9 mouse cellular contexts compared by ENCODE assay signal in genomic region chr3:96692506-96692905, GRCm38 (mm10). TPM values are rescaled to one million over a fixed set of nuclear protein-coding genes. Genes with fewer than 3 reads are reported as not detected.
DNase-seq lines count a peak whose midpoint lies in the region; ATAC-seq and TF ChIP-seq lines count a peak whose summit lies in the region.
"Had no signal": no experiment of that assay in that cellular context is flagged by ENCODE, and none has a peak within 500 bp of the region (broad histone marks: within the 10 kb centered on the region; RNA-seq: fewer than 3 reads in every experiment).

No protein-coding gene starts in this region.

- ATAC-seq in lung, postnatal 0 days = no peak

- no peak overlapping the region for H3K9ac ChIP-seq in lung, postnatal 0 days (replicated peaks; ENCODE audit: low read depth)

- 21% methylated on average over 3 of the region's 3 CpGs for WGBS in lung, postnatal 0 days

- no peak for TF ChIP-seq EP300 in lung, postnatal 0 days (IDR thresholded peaks at IDR 0.05)

- H3K4me2 ChIP-seq in lung, postnatal 0 days (replicated peaks; ENCODE audit: low read depth, low read length) = no peak overlapping the region

- H3K4me3 ChIP-seq in lung, postnatal 0 days (ENCODE audit: low read depth, low read length) = no peak overlapping the region

- TF ChIP-seq CTCF in lung, postnatal 0 days (IDR thresholded peaks at IDR 0.05) = peak; percentile 54

- H3K27ac ChIP-seq in lung, postnatal 0 days (ENCODE audit: low read length) = no peak overlapping the region

- H3K9me3 ChIP-seq in lung, postnatal 0 days (ENCODE audit: low read length) = no peaks in the 10 kb centered on the region

- no peaks in the 10 kb centered on the region for H3K36me3 ChIP-seq in lung, postnatal 0 days (ENCODE audit: insufficient read depth, low read length)

- H3K4me1 ChIP-seq in lung, postnatal 0 days (ENCODE audit: insufficient read depth, low read depth, low read length) = peaks cover 4% of the 10 kb centered on the region; the same call in 1 of the 2 replicates

- DNase-seq in gastrocnemius, adult 18-20 months (ENCODE audit: low spot score) = peak; percentile 45
- DNase-seq in gastrocnemius, adult 8-10 months (ENCODE audit: low spot score in 2 of 2) = no peak
- DNase-seq in lung, postnatal 0 days (ENCODE audit: low spot score) = no peak
- no peak for DNase-seq in lung, postnatal 36 days
- DNase-seq in embryo, embryonic 10.5 days (ENCODE audit: low spot score) = peak; percentile 73
- DNase-seq in lung, postnatal 4 days = peak; percentile 48 to 49
- no peak for DNase-seq in spleen, adult 12 weeks (ENCODE audit: low spot score)
- no peak for DNase-seq in cerebellum, adult 8-10 months

- H3K27me3 ChIP-seq in lung, postnatal 0 days (replicated peaks; ENCODE audit: insufficient read depth, low read length) = no peaks in the 10 kb centered on the region

RNA-seq across cellular contexts. Expression of gene Pias3, which starts 3.7 kb away (rescaled TPM):
- 1 to 10 TPM; 6.1 to 7.5 TPM for total RNA-seq in gastrocnemius, adult 18-20 months (2021)
- total RNA-seq in gastrocnemius, adult 8-10 months (2022) = 1 to 10 TPM; 4.9 to 7.4 (median 6.0) TPM
- polyA plus RNA-seq in lung, postnatal 0 days (2015; fragmentation: Nextera tagmentation; extraction: Ambion mirVana) = 26.9 and 31.1 TPM in 2 replicates

RNA-seq across cellular contexts. Expression of gene Nudt17, which starts 15.9 kb away (rescaled TPM):
- total RNA-seq in gastrocnemius, adult 18-20 months (2021) = under 1 TPM; 0.50 to 0.76 TPM
- under 1 TPM; 0.39 to 0.68 (median 0.54) TPM for total RNA-seq in gastrocnemius, adult 8-10 months (2022)
- polyA plus RNA-seq in lung, postnatal 0 days (2015; fragmentation: Nextera tagmentation; extraction: Ambion mirVana) = 5.3 and 5.8 TPM in 2 replicates
- total RNA-seq: megakaryocyte-erythroid progenitor cell, adult 5-6 weeks had no signal

RNA-seq across cellular contexts. Expression of gene Ankrd35, which starts 22.6 kb away (rescaled TPM):
- total RNA-seq in gastrocnemius, adult 18-20 months (2021) = under 1 TPM; 0.18 to 0.31 TPM
- total RNA-seq in gastrocnemius, adult 8-10 months (2022) = under 1 TPM; 0.24 to 0.48 (median 0.40) TPM
- 0.42 and 0.44 TPM in 2 replicates for polyA plus RNA-seq in lung, postnatal 0 days (2015; fragmentation: Nextera tagmentation; extraction: Ambion mirVana)
- total RNA-seq: megakaryocyte-erythroid progenitor cell, adult 5-6 weeks had no signal

RNA-seq across cellular contexts. Expression of gene Polr3c, which starts 34.9 kb away (rescaled TPM):
- 10 to 100 TPM; 21.0 to 22.4 TPM for total RNA-seq in gastrocnemius, adult 18-20 months (2021)
- total RNA-seq in gastrocnemius, adult 8-10 months (2022) = 10 to 100 TPM; 24.4 to 27.5 (median 26.3) TPM
- 17.9 and 19.2 TPM in 2 replicates for polyA plus RNA-seq in lung, postnatal 0 days (2015; fragmentation: Nextera tagmentation; extraction: Ambion mirVana)

RNA-seq across cellular contexts. Expression of gene Rnf115, which starts 35.0 kb away (rescaled TPM):
- 100 to 1,000 TPM in 1 of 2 experiments, 10 to 100 TPM in 1; 55.7 to 103 TPM for total RNA-seq in gastrocnemius, adult 18-20 months (2021)
- total RNA-seq in gastrocnemius, adult 8-10 months (2022) = 10 to 100 TPM; 58.9 to 79.6 (median 70.5) TPM
- polyA plus RNA-seq in lung, postnatal 0 days (2015; fragmentation: Nextera tagmentation; extraction: Ambion mirVana) = 42.8 and 43.3 TPM in 2 replicates

Comparison
In these comparisons a context has a peak if more than half of its experiments do, and no peak if none do; other contexts are left out.
1. DNase-seq: peak in gastrocnemius, adult 18-20 months (single experiment), embryo, embryonic 10.5 days (single experiment) and lung, postnatal 4 days (2 of 2); none in gastrocnemius, adult 8-10 months (0 of 2), lung, postnatal 0 days (single experiment), lung, postnatal 36 days (single experiment), spleen, adult 12 weeks (single experiment) and cerebellum, adult 8-10 months (single experiment).